Mouse (Mus musculus): ENCODE data around the gene Retn.

GRCm38 (mm10) chr8:3694121-3694520 lies 38.6 kb downstream of the Retn start, which contains the start of gene Fcer2a:
- no peak for TF ChIP-seq CTCF (IDR thresholded peaks at IDR 0.05; ENCODE audit: borderline replicate concordance, insufficient read depth, low read depth, low read length)
- no peak for TF ChIP-seq POLR2A (IDR thresholded peaks at IDR 0.05; ENCODE audit: borderline replicate concordance, insufficient read depth, low read length)
